Mouse (Mus musculus): Measurements from ENCODE around the gene Tpst2.

Tpst2 gene

GRCm38 (mm10) chr5:112255426-112255825 lies 21.1 kb upstream of the Tpst2 start, which contains the start of gene Crybb1:
Gene Crybb1, plus strand, starts transcription at chr5:112255815.
- peak; percentile 57 for DNase-seq (ENCODE audit: low spot score)

GRCm38 (mm10) chr5:112256457-112256856 lies 20.0 kb upstream of the Tpst2 start:
- DNase-seq (ENCODE audit: low spot score), result no peak

- no peak for DNase-seq (ENCODE audit: low spot score)
Measured at GRCm38 (mm10) chr5:112257896-112258295, 18.6 kb upstream of the Tpst2 start.

GRCm38 (mm10) chr5:112259862-112260650 lies 16.4 kb upstream of the Tpst2 start:
- no peak for DNase-seq (ENCODE audit: low spot score)

GRCm38 (mm10) chr5:112260818-112261217 lies 15.7 kb upstream of the Tpst2 start:
- no peak for DNase-seq (ENCODE audit: low spot score)

- no peak for DNase-seq (ENCODE audit: low spot score)
Measured at GRCm38 (mm10) chr5:112264099-112264498, 12.4 kb upstream of the Tpst2 start.

GRCm38 (mm10) chr5:112265110-112265509 lies 11.4 kb upstream of the Tpst2 start:
- DNase-seq (ENCODE audit: low spot score), result no peak

- no peak for DNase-seq (ENCODE audit: low spot score)
Measured at GRCm38 (mm10) chr5:112265515-112265914, 11.0 kb upstream of the Tpst2 start.

- DNase-seq (ENCODE audit: low spot score), result no peak
Measured at GRCm38 (mm10) chr5:112266011-112266777, 10.3 kb upstream of the Tpst2 start.

- no peak for DNase-seq (ENCODE audit: low spot score)
Measured at GRCm38 (mm10) chr5:112270764-112271541, 5.5 kb upstream of the Tpst2 start.

GRCm38 (mm10) chr5:112272934-112273333 lies 3.6 kb upstream of the Tpst2 start:
- DNase-seq (ENCODE audit: low spot score), result no peak

GRCm38 (mm10) chr5:112273746-112274463 lies 2.6 kb upstream of the Tpst2 start:
- DNase-seq (ENCODE audit: low spot score), result no peak

GRCm38 (mm10) chr5:112275021-112275804 lies 1.3 kb upstream of the Tpst2 start:
- no peak for DNase-seq (ENCODE audit: low spot score)

- no peak for DNase-seq (ENCODE audit: low spot score)
Measured at GRCm38 (mm10) chr5:112276907-112277348, 437 bp downstream of the Tpst2 start.

- no peak for DNase-seq (ENCODE audit: low spot score)
Measured at GRCm38 (mm10) chr5:112277906-112278470, 1.5 kb downstream of the Tpst2 start.

- DNase-seq (ENCODE audit: low spot score), result no peak
Measured at GRCm38 (mm10) chr5:112279181-112280021, 2.9 kb downstream of the Tpst2 start.

GRCm38 (mm10) chr5:112280151-112280550 lies 3.7 kb downstream of the Tpst2 start:
- no peak for DNase-seq (ENCODE audit: low spot score)

- DNase-seq (ENCODE audit: low spot score), result no peak
Measured at GRCm38 (mm10) chr5:112280863-112281660, 4.6 kb downstream of the Tpst2 start.

- DNase-seq (ENCODE audit: low spot score), result no peak
Measured at GRCm38 (mm10) chr5:112281676-112282075, 5.2 kb downstream of the Tpst2 start.
